Mouse (Mus musculus): Measurements from ENCODE around the gene Sntb2.
"Not testable (repeated sequence)": the region's sequence is repeated elsewhere in the genome, so short reads cannot be mapped to it uniquely, and the experiment has no call there.

Sntb2 gene

DNA sequence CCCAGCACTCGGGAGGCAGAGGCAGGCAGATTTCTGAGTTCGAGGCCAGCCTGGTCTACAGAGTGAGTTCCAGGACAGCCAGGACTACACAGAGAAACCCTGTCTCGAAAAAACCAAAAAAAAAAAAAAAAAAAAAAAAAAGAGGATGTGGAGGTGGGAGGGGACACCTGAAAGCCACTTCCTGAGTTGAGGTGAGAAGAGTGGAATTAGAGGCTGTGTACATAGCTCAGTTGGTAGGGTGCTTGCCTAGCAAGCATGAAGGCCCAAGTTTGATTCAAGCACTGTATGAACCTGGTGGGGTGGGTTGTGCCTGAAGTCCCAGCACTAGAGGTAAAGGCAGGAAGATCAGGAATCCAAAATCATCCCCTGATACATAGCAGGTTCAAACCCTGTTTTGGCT lies 38.0 kb downstream of the Sntb2 start:
- not testable (repeated sequence) for DNase-seq

DNA sequence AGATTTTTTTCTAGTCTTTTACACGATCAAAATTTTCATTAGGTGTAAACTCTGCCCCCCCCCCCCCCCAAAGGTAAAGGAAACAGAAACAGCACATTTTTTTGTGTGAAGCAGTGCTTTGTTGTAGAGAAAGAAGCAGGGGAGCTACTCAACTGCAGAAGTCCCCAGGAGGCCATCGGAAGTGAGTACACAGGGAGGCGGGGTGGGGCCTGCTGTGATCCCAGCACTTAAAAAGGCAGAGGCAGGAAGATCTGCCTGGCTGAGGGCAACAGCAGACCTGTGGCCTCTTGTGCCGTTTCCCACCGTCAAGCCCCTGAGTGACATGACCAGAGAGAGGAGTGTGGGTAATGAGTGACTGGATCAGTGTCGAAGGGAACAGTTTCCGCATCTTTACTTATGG lies 39.2 kb downstream of the Sntb2 start:
- no peak for DNase-seq

DNA sequence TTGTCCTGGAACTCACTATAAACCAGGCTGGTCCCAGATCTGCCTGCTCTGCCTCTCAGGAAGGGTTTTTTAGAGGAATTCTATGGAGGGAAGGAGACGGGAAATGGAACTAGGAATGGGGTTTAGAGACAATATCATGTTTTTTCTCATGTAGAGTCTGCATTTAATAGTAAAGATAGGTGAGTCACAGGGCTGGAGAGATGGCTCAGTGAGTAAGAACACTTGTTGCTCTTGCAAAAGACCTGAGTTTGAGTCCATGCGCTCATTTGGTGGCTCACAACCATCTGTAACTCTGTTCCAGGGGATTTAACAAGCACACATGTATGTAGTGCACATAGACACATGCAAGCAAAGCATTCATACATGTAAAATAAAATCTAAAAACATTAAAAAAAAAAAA lies 40.2 kb downstream of the Sntb2 start:
- DNase-seq = no peak

DNA sequence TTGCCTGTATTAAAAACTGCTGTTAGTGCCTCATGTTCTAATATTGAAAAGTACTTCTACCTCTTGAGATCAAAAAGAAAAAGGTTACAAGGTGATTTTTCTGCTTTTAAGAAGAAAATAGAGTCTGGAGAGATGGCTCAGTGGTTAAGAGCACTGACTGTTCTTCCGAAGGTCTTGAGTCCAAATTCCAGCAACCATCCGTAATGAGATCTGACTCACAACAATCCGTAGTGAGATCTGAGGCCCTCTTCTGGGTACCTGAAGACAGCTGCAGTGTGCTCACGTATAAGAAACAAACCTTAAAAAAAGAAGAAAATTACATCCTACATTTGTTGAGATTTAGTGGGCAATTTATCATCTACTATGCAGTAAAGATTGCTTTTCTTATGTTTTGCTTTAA lies 40.9 kb downstream of the Sntb2 start:
- no peak for DNase-seq

DNA sequence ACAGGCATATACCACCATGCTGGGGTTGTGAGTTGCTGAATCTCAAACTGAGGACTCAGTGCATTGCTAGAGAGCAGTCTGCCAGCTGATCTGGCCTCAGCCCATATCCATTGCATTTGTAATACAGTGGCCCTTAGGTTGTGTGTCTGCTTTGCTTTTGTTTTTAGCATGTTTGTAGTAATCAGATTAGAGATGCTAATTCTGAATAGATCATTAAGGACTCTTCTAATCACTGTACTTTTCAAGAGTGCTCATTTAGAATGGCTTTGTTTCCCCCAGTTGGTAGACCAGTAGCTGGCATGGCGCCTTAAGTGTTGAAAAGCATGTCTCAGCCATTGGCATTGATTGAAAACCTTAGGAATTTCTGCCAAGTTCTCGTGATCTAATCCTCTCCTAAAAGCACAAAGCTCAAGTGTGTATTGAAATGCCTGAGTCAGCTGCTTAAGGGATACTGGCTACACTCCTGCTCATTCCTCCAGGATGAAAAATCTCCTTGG lies 43.3 kb downstream of the Sntb2 start:
- DNase-seq = peak; percentile 55

DNA sequence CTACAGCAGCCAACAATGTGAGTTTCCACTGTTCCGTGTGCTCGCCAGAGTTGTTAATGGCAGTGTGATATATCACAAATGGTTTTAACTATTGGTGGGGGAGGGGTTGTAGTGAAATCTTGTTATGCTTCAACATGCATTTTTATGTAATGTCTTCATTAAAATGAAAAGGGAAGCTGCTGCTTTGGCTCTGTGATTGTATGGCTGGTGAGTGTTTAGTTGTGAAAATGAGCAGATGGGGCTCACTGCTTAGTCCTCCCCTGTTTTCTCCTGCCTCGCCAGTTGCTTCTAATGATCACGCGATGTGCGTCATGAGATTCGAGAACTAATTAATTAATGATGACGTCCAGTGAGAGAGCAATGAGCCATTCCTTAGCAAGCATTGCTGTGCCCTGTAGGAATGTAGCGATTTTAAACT lies 49.9 kb downstream of the Sntb2 start:
- no peak for DNase-seq

DNA sequence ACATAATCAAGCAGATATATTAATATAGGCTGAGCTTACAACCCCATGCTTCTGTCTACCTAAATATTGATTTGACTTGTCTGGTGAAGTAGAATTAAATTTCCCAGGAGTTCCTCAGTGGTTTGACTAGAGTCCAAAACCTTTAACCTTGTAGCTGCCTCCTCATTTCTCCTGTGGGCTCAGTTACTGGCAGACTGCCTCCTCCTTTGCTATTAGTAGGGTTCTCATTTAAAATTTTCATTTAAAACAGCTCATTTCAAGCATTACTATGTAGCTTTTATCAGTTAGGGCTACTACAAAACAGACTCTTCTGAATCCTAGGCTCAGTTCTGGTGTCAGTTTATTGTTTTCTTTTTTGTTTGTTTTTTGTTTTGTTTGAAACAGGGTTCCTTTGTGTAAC lies 50.4 kb downstream of the Sntb2 start:
- no peak for DNase-seq

DNA sequence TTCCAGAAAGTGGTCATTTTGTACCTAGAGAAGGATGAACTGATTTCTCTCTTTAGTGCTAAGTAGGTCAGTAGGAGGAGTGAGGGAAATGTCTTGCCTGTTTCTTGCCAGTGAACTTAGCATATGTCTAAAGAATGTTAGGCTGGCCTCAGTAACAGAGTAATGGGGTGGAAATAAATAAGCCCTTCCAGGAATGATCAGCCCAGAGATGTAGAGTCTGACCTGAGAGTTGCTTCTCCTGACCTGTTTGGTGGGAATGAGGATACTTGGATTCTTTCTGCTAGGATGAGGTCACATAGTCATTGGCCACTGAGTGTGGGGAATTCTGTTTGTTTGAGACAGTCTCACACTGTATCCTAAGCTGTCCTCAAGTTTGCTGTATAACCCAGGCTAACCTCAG lies 52.0 kb downstream of the Sntb2 start:
- DNase-seq = peak; percentile 22

DNA sequence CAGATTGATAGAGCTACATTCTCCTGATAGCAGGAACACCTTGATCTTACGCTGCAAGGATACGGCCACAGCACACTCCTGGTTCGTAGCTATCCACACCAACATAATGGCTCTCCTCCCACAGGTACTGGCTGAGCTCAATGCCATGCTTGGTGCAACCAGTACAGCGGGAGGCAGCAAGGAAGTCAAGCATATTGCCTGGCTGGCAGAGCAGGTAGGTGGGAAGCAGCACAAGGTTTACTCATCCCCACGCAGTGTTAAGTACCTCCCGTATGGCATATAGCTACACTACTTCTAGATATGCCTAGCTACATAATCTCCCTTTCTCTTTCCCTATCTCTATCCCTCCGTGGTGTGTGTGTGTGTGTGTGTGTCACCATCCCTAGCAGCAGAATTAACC lies 55.8 kb downstream of the Sntb2 start:
- DNase-seq = no peak

DNA sequence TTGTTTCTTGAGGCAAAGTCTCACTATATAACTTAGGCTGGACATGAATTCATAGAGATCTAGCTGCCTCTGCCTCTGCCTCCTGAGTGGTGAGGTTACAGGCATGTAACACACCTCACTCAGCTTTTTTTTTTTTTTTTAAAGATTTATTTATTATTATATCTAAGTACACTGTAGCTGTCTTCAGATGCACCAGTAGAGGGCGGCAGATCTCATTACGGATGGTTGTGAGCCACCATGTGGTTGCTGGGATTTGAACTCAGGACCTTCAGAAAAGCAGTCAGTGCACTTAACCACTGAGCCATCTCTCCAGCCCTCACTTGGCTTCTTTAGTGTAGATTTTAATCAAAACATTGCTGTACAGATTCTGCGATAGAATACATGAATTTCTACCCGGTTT lies 60.8 kb downstream of the Sntb2 start:
- not testable (repeated sequence) for DNase-seq

DNA sequence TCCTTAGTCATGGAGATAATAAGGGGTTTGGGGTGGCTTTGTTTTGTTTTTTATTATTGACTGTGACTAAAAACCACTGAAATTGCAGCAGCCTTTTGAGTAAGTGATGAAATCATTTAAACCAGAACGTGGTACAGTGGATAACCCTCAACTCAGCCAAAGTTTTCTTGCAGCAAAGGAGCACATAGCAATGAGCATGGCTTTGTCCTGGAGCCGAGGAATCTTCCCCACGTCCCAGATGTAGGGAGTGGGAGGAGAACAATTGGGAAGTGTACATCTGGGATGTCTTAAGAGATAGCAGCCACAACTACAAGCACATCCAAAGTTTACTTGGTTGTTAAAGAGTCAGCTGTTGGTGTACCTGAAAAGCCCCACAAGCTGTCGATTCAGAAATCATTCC lies 61.9 kb downstream of the Sntb2 start:
- no peak for DNase-seq

DNA sequence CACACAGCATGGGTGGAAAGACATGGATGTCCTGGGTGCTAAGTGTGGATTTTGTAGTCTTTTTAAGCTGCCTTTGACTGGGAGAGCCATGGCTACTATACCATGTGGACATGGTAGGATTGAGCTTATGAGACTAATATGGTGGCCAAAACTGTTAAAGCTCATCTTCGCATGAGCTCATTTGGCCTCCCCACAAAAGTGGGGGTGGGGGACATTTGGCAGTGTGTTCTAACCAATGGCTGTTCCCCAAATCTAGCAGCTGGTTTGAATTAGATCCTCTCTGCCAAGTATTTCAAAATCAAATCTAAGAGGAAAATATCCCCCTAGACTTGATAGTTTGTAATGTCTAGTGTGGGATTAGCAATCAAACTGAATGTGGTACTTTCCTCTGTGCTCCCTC lies 63.5 kb downstream of the Sntb2 start:
- DNase-seq = peak; percentile 85

DNA sequence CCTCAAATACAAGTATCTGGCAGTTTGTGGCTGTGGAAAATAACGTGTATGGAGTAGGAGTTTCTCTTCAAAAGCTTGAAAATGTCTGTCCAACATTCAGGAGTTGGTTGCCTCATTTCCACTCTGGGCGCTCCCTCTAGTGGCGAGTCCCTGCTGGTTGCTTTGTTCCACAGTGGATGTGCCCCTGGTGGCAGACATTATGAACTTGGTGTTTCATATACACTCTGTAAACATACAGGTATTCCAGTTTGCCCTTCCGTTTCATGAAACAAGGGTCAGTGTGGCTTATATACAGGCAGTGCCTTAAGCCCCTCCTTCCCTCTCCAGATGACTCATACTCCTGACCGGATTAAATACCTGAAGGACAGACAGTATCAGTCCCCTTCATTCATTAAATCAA lies 67.0 kb downstream of the Sntb2 start:
- peak; percentile 95 for DNase-seq

DNA sequence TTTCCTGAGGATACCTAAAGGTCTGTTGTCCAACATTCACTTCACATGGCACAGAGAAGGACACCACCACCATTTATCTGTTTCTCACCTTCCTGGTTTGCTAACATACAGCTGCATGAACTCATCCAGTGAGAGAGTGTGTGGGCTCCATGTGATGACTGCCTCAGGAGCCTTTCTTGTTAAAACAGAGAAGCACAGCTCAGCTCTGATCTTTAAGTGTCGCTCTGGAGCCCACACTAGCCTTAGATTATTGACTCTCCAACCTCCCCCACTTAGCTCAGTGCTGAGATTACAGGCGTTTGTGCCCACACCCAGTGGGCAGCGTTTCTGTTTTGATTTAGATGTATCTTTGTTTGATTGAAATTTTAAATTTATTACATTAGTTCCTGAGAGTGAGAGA lies 72.2 kb downstream of the Sntb2 start:
- no peak for DNase-seq

DNA sequence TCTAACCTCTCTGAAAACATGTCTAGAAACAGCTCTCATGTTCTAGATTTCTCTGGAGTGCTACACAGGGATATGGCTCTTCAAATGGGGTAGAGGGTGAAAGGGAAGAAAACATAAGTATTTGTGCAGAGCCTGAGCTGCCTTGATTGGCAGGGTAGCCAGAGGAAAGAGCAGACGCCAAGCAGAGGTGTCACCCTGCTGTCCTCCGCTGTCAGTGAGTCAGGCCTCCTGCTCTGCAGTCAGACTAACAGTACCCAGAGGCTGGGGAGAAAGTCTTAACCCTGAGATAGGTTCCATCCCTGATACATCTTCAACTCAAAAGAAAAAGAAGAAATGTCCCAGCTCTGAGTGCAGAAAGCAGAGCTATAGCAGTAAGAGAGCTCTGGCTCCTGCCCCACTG lies 77.1 kb downstream of the Sntb2 start:
- DNase-seq = no peak

DNA sequence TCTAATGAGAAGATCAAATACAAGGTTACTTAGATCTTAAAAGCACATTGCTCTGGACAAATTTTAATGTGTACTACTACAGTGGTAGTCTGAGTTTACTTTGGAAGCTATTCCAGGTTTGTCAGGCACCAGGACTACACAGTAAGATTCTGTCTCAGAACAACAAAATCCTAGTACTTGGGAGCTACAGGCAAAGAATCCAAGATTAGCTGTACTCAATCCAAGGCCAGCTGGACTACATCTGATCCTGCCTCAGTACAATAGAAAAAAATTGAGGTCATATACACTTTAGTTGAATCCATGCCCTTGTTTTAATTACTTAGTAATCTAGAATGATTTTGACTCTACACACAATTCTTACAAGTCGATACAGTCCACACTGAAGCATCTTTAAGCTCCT lies 79.4 kb downstream of the Sntb2 start:
- no peak for DNase-seq

DNA sequence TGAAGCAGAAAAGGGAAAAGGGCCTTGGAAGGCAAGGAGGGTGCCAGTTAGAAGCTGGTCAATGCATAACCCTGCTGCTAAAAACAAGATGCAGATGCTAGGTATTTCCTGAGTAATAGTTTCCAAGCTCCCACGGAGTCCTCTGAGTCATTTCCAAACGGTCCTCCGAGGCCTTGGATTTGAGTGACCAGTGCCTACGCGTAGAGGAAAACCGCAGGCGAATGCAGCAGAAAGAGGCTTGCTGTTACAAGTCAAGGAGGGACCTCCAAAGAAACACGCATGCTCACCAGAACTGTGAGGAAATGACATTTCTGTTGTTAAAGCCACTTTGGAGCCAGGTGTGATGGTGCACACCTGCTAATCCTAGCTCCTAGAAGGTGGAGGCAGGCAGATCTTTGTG lies 87.9 kb downstream of the Sntb2 start:
- DNase-seq = no peak

DNA sequence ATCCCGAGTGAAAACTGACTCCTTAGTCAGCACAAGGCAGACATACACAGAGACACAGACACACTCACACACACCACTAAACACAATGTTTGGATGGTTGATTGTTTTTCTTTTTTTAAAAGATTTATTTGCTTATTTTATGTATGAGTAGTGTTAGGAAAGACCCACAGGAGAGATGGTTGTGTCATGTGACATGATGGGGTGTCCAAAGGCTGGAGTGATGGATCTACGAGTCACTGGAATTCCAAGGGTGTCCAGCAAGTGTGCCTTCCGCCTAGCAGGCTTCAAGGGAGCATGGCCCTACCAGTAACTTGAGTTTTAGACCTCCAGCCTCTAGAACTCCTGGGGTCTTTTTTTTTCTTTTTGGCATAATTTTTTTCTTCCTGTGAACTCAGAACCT lies 93.8 kb downstream of the Sntb2 start:
- DNase-seq = no peak

DNA sequence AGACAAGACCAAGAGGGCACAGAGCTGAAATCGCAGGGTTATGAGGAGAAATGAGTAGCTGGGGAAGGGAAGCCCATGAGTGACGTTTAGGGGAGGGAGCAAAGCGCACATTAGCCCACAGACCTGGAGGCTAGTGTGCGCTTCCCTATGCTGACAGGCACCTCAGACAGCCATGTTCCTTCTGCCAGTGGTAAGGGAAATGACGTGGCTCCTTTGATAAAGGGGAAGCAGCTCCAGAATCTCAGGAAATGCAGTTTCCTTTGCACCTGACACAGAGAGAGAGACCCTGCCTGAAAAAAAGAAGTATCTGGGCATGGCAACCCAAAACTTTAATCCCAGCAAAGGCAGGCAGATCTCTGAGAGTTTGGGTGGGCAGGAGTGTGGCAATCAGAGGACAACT lies 94.5 kb downstream of the Sntb2 start:
- DNase-seq = no peak

DNA sequence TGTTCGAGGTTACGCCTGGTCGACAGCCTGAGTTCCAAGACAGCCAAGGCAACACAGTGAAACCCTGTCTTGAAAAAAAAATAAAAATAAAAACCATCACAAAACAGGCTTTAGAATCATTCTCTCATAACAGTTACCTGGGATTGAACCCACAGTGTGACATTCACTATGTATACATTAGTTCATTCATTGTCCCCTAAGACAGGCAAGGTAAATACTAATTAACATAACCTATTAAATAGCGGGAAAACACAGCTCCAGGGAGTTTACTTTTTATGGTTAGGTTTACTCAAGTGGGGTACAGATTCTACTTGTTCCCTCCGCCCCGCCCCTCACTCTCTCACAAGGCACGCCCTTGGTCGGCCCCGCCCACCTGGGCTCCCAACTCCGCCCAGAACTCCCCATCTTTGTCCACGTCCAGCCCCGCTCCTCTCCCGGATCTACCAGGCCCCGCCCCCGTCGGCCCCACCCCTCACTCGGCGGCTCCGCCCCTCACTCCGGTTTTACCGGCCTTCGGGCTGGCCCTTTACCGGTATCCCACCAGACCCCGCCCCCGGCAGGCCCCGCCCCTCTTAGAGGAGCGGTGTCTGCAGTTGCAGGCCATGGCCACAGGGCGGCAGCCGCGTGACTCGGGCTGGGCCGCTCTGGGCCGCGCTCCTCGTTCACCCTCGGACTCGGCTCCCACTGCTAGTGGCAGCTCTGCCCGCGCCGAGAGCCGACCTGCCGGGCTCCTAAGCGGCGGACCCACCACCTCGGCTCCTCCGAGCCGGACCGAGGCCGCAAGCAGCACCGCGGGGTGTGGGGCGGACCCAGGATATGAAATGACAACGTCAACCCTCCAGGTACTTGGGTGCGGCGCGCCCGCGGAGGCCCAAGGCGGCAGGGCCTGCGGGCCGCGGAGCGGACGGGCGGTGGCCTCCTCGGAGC lies 95.4 kb downstream of the Sntb2 start, which contains the start of gene Vps4a:
Vps4a (plus strand) TSS at position 573 of the 927 bp plus-strand sequence.
- DNase-seq = peak; percentile 97

DNA sequence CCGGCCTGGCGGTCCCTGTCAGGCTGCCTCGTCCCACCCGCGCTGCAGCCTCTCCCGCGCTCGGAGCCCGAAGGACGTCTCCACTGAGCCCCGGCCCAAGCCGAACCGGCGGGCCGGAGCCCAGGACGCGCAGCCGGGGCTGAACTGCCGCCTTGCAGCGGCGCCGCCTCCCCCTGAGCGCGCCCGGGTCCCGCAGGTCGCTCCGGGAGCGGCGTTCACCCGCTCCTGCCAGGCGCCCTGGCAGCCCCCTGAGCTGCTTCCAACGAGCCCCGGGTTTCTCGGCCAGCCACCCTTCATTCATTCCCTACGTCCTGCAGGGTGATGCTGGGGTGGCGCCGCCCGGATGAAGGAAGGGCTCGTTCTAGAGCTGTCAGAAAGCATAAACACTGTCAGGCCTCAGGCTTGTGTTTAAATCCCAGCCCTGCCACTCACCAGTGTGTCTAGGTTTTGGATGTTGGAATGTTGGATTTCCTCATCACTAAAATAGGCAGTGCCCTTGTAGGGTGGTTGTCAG lies 96.1 kb downstream of the Sntb2 start:
- DNase-seq = peak; percentile 51

DNA sequence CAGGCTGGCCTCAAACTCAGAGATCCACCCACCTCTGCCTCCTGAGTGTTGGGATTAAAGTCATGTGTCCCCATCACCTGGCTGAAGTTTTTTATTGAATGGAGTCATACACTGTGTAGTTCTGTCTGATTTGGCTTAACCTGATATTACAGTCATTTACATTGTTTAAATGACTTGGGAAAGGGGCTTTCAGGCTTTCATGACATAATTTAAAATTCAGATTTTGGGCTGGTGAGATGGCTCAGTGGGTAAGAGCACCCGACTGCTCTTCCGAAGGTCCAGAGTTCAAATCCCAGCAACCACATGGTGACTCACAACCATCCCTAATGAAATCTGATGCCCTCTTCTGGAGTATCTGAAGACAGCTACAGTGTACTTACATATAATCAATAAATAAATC lies 98.1 kb downstream of the Sntb2 start:
- DNase-seq = not testable (repeated sequence)

DNA sequence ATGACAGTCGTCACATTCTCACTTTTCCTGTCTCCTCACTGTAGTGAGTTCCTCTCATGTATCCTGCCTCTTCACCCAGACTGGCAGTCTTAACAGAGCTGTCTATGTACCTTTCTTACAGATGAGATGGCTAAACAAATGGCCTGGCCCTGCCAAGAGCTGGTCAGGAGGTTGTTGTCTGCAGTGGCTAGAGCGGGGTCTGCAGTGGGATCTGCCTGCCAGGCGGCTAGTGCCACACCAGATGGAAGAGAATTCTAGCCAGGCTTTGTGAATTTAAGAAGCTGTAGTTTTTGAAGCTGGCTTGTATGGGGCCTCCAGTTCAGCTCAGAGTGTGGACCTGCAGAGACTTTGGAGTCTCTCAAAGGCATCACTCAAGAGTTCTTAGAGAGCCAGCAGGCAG lies 100.1 kb downstream of the Sntb2 start:
- no peak for DNase-seq

DNA sequence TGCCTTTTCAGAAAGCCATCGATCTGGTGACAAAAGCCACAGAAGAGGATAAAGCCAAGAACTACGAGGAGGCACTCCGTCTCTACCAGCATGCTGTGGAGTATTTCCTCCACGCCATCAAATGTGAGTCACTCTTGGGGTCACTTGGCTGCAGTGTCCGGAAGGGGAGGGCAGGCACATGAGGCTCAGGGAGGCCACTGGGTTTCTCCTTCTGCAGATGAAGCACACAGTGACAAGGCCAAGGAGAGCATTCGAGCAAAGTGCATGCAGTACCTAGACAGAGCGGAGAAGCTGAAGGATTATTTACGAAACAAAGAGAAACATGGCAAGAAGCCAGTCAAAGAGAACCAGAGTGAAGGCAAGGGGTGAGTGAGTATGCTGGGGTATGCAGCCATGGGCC lies 101.1 kb downstream of the Sntb2 start:
- DNase-seq = peak; percentile 28

DNA sequence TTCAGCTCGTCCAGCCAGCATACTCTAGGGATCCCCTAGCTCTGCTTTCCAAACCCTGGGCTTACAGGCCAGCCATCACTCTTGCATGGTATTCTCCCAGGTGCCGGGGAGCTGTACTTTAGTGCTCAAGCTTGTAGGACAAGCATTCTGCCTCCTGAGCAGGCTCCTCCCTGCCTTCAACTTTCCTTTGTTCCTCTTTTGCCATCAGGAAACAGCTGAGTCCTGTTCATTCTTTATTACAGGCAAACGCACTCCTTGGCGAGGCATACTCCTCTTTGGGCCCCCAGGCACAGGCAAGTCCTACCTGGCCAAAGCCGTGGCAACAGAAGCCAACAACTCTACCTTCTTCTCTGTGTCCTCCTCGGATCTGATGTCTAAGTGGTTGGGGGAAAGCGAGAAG lies 105.1 kb downstream of the Sntb2 start:
- DNase-seq = no peak
